Mouse (Mus musculus) liver, postnatal 0 days (tissue): ENCODE measurements around the gene Klf13. TPM values are rescaled to one million over a fixed set of nuclear protein-coding genes. Genes with fewer than 3 reads are reported as not detected.
A peak's percentile ranks its signal among the peaks of the same experiment; 100 is the strongest.

Source experiments
- ATAC-seq: fragments of 200-750 bp; cut with Nextera tagmentation; 2 replicates; pipeline ENCODE4 v1.8.0; 2017; ENCODE audit warnings: mild to moderate bottlenecking, moderate library complexity
- DNase-seq: peaks from one replicate; pipeline ENCODE4 v3.0.0-alpha.2; 2016
- H3K27ac ChIP-seq: fragments of 300-500 bp; sonication (generic); 2 replicates; pipeline ENCODE4 v1.5.1; 2014; ENCODE audit warnings: antibody characterized with exemption, moderate library complexity, mild to moderate bottlenecking, low read depth
- H3K27me3 ChIP-seq: fragments of 300-500 bp; sonication (generic); 2 replicates; pipeline ENCODE4 v1.6.1; 2014; ENCODE audit warnings: low read length, control low read depth, mixed read lengths; ENCODE audit not compliant: insufficient read depth
- H3K36me3 ChIP-seq: fragments of 300-500 bp; sonication (generic); replicated peaks from 2 replicates; pipeline ENCODE4 v1.6.1; 2014; ENCODE audit warnings: mild to moderate bottlenecking, control low read depth, low read length, moderate library complexity, mixed read lengths; ENCODE audit not compliant: insufficient read depth
- H3K4me1 ChIP-seq: fragments of 300-500 bp; sonication (generic); 2 replicates; pipeline ENCODE4 v1.6.1; 2014; ENCODE audit warnings: antibody characterized with exemption, mild to moderate bottlenecking, control low read depth; ENCODE audit not compliant: insufficient read depth
- H3K4me2 ChIP-seq: fragments of 300-500 bp; sonication (generic); 2 replicates; pipeline ENCODE4 v1.6.1; 2014; ENCODE audit warnings: low read depth, mild to moderate bottlenecking, low read length, moderate library complexity, mixed read lengths
- H3K4me3 ChIP-seq: fragments of 300-500 bp; sonication (generic); 2 replicates; pipeline ENCODE4 v1.5.1; 2014; ENCODE audit warnings: low read depth, low read length
- H3K9ac ChIP-seq: fragments of 300-500 bp; sonication (generic); replicated peaks from 2 replicates; pipeline ENCODE4 v1.6.1; 2014; ENCODE audit warnings: mild to moderate bottlenecking, moderate library complexity
- H3K9me3 ChIP-seq: fragments of 300-500 bp; sonication (generic); 2 replicates; pipeline ENCODE4 v1.6.1; 2016; ENCODE audit warnings: mild to moderate bottlenecking, control low read depth, low read length, mixed read lengths
- CTCF ChIP-seq: sonication (generic); IDR thresholded peaks from 2 replicates; pipeline ENCODE4 v1.5.1; 2016; ENCODE audit warnings: antibody characterized with exemption, low read depth
- EP300 ChIP-seq: IDR thresholded peaks from 2 replicates; pipeline ENCODE4 v1.6.1; 2016; ENCODE audit warnings: antibody characterized with exemption, low read depth, mild to moderate bottlenecking
- WGBS: fragments of 180-500 bp; shearing (Covaris S2); extraction: QIAGEN DNeasy Blood & Tissue Kit; methylation state at CpG from one replicate; pipeline ENCODE4 v1.1.7; 2014; ENCODE audit not compliant: insufficient replicate concordance; 5-methylcytosine and 5-hydroxymethylcytosine counted together
- polyA plus RNA-seq: library from polyadenylated mRNA; unstranded; fragments of >200 nt; fragmentation: Nextera tagmentation; extraction: Ambion mirVana; gene quantifications from 2 replicates; pipeline ENCODE4 v1.2.1, GENCODE M21; 2015

The Klf13 gene
- polyA plus RNA-seq, 1 experiment from 2014 or later: 25.7 TPM

- no peak overlapping the region for H3K4me3 ChIP-seq
- ATAC-seq (no peak), DNase-seq (no peak)
- H3K27ac ChIP-seq: no peak overlapping the region
- no peak overlapping the region for H3K9ac ChIP-seq
- TF ChIP-seq CTCF (no peak), EP300 (no peak)
- peaks cover 32% of the 10 kb centered on the region for H3K4me1 ChIP-seq
- no peaks in the 10 kb centered on the region for H3K9me3 ChIP-seq
- no peaks in the 10 kb centered on the region for H3K27me3 ChIP-seq
- WGBS: 52% methylated on average over 7 of the region's 7 CpGs
- H3K4me2 ChIP-seq: no peak overlapping the region
- H3K36me3 ChIP-seq: no peaks in the 10 kb centered on the region
Observed at GRCm38 (mm10) chr7:63952077-63952898, 13.6 kb upstream of the Klf13 start.

- no peak overlapping the region for H3K27ac ChIP-seq
- H3K9ac ChIP-seq: no peak overlapping the region
- H3K27me3 ChIP-seq: no peaks in the 10 kb centered on the region
- no peak overlapping the region for H3K4me3 ChIP-seq
- H3K4me1 ChIP-seq: peaks cover 20% of the 10 kb centered on the region
- WGBS: 82% methylated on average over 10 of the region's 10 CpGs
- H3K9me3 ChIP-seq: no peaks in the 10 kb centered on the region
- TF ChIP-seq CTCF: no peak
- H3K4me2 ChIP-seq: no peak overlapping the region
- no peak for ATAC-seq
- H3K36me3 ChIP-seq: no peaks in the 10 kb centered on the region
- no peak for DNase-seq
Observed at GRCm38 (mm10) chr7:63950931-63951607, 12.4 kb upstream of the Klf13 start.

GRCm38 (mm10) chr7:63949176-63949575, 10.5 kb upstream of the Klf13 start:
- Histone ChIP-seq H3K4me3 (no peak overlapping the region), H3K36me3 (no peaks in the 10 kb centered on the region), H3K27ac (no peak overlapping the region), H3K27me3 (no peaks in the 10 kb centered on the region), H3K4me2 (no peak overlapping the region), H3K9ac (no peak overlapping the region), H3K9me3 (no peaks in the 10 kb centered on the region), H3K4me1 (peaks cover 14% of the 10 kb centered on the region)
- no peak for DNase-seq
- no peak for TF ChIP-seq EP300
- 81% methylated on average over 3 of the region's 3 CpGs for WGBS
- ATAC-seq: no peak

GRCm38 (mm10) chr7:63947514-63948487, 9.1 kb upstream of the Klf13 start:
- no peak overlapping the region for H3K4me2 ChIP-seq
- DNase-seq (no peak), ATAC-seq (no peak)
- no peak overlapping the region for H3K4me3 ChIP-seq
- H3K36me3 ChIP-seq: no peaks in the 10 kb centered on the region
- 64% methylated on average over 11 of the region's 11 CpGs for WGBS
- H3K9me3 ChIP-seq: no peaks in the 10 kb centered on the region
- peaks cover 11% of the 10 kb centered on the region for H3K4me1 ChIP-seq
- TF ChIP-seq EP300 (no peak), CTCF (no peak)
- H3K9ac ChIP-seq: no peak overlapping the region
- H3K27ac ChIP-seq: no peak overlapping the region
- no peaks in the 10 kb centered on the region for H3K27me3 ChIP-seq

GRCm38 (mm10) chr7:63943946-63944345, 5.2 kb upstream of the Klf13 start:
- no peak overlapping the region for H3K27ac ChIP-seq
- no peak overlapping the region for H3K9ac ChIP-seq
- DNase-seq (no peak), ATAC-seq (no peak)
- H3K36me3 ChIP-seq: no peaks in the 10 kb centered on the region
- no peak overlapping the region for H3K4me2 ChIP-seq
- no peak overlapping the region for H3K4me3 ChIP-seq
- H3K4me1 ChIP-seq: peaks cover 22% of the 10 kb centered on the region
- TF ChIP-seq EP300 (no peak), CTCF (no peak)
- H3K9me3 ChIP-seq: no peaks in the 10 kb centered on the region
- no peaks in the 10 kb centered on the region for H3K27me3 ChIP-seq
- 57% methylated on average over 2 of the region's 2 CpGs for WGBS

GRCm38 (mm10) chr7:63941501-63941900, 2.8 kb upstream of the Klf13 start:
- H3K27me3 ChIP-seq: no peaks in the 10 kb centered on the region
- peak; percentile 59 for DNase-seq
- H3K4me3 ChIP-seq: no peak overlapping the region
- peaks cover 22% of the 10 kb centered on the region for H3K4me1 ChIP-seq
- ATAC-seq: no peak
- H3K9ac ChIP-seq: no peak overlapping the region
- TF ChIP-seq EP300: peak; percentile 31; the same call in 1 of the 2 replicates
- no peak for TF ChIP-seq CTCF
- H3K4me2 ChIP-seq: peak overlapping the region; percentile 42
- 25% methylated on average over 4 of the region's 4 CpGs for WGBS
- H3K9me3 ChIP-seq: no peaks in the 10 kb centered on the region
- no peaks in the 10 kb centered on the region for H3K36me3 ChIP-seq
- peak overlapping the region; percentile 96 for H3K27ac ChIP-seq
